Mouse (Mus musculus) liver, adult 2 months (tissue): ENCODE results near the gene Ms4a4c. TPM values are rescaled to one million over a fixed set of nuclear protein-coding genes. Genes with fewer than 3 reads are reported as not detected.
"Not testable (repeated sequence)": the region's sequence is repeated elsewhere in the genome, so short reads cannot be mapped to it uniquely, and the experiment has no call there.

Source experiments
- DNase-seq: peaks from one replicate; pipeline ENCODE4 v3.0.0-alpha.2; 2011; ENCODE audit warnings: low read depth, low spot score; ENCODE audit errors: extremely low read depth
- H3K27ac ChIP-seq: fragments of 200-500 bp; replicated peaks from 2 replicates; pipeline ENCODE4 v1.5.1; 2012; ENCODE audit warnings: low read depth, mild to moderate bottlenecking, control low read depth, inconsistent platforms, low read length; ENCODE audit not compliant: insufficient read depth
- H3K27me3 ChIP-seq: fragments of 200-500 bp; 2 replicates; pipeline ENCODE4 v1.6.1; 2012; ENCODE audit warnings: mild to moderate bottlenecking, moderate library complexity, low read length, inconsistent platforms; ENCODE audit not compliant: control insufficient read depth, insufficient read depth
- H3K36me3 ChIP-seq: fragments of 200-500 bp; 2 replicates; pipeline ENCODE4 v1.6.1; 2012; ENCODE audit warnings: low read length, inconsistent platforms; ENCODE audit not compliant: control insufficient read depth, insufficient read depth
- H3K4me1 ChIP-seq: fragments of 200-500 bp; 2 replicates; pipeline ENCODE4 v1.6.1; 2011; ENCODE audit warnings: low read length; ENCODE audit not compliant: control insufficient read depth, insufficient read depth
- H3K4me3 ChIP-seq: fragments of 200-500 bp; 2 replicates; pipeline ENCODE4 v1.5.1; 2011; ENCODE audit warnings: low read depth, mild to moderate bottlenecking, control low read depth, low read length, moderate library complexity; ENCODE audit not compliant: insufficient read depth
- H3K79me2 ChIP-seq: fragments of 200-500 bp; 2 replicates; pipeline ENCODE4 v1.6.1; 2012; ENCODE audit warnings: inconsistent platforms, mild to moderate bottlenecking, low read length, moderate library complexity; ENCODE audit not compliant: control insufficient read depth, insufficient read depth
- H3K9ac ChIP-seq: fragments of 200-500 bp; 2 replicates; pipeline ENCODE4 v1.6.1; 2012; ENCODE audit warnings: low read depth, mild to moderate bottlenecking, control low read depth, inconsistent platforms, low read length
- POLR2A ChIP-seq: fragments of 200-500 bp; IDR thresholded peaks from 2 replicates; pipeline ENCODE4 v1.6.1; 2011; ENCODE audit warnings: low read length, control low read depth; ENCODE audit not compliant: insufficient read depth; ENCODE audit errors: extremely low read depth
- WGBS: fragments of 180-500 bp; shearing (Covaris S2); methylation state at CpG from one replicate; pipeline ENCODE4 v1.1.7; 2018; 5-methylcytosine and 5-hydroxymethylcytosine counted together
- polyA plus RNA-seq: library from polyadenylated mRNA; depleted of rRNA; stranded (reverse); fragments of >200 nt; gene quantifications from 2 replicates; pipeline ENCODE4 v1.2.3, GENCODE M21; 2012; rRNA removed
- total RNA-seq: library from RNA; depleted of rRNA; stranded (reverse); fragments of >200 nt; gene quantifications from 2 replicates; pipeline ENCODE4 v1.2.3, GENCODE M21; 2014; rRNA removed

Ms4a4c gene
- total and polyA plus RNA-seq, 2 experiments = 0.26 to 1.3 TPM

- no peak overlapping the region for H3K4me3 ChIP-seq
- no peak overlapping the region for H3K27ac ChIP-seq
- no peaks in the 10 kb centered on the region for H3K36me3 ChIP-seq
- peaks cover 5% of the 10 kb centered on the region for H3K4me1 ChIP-seq
- DNase-seq = peak; percentile 71
- no peaks in the 10 kb centered on the region for H3K79me2 ChIP-seq
- no peak for TF ChIP-seq POLR2A
- H3K9ac ChIP-seq = no peak overlapping the region
- no peaks in the 10 kb centered on the region for H3K27me3 ChIP-seq
- 21% methylated on average over 5 of the region's 5 CpGs for WGBS
Measured at GRCm38 (mm10) chr19:11466471-11466870, 61.9 kb downstream of the Ms4a4c start.

- not testable (repeated sequence) for H3K9ac ChIP-seq
- WGBS = 74% methylated on average over 1 of the region's 1 CpGs
Measured at GRCm38 (mm10) chr19:11468361-11468760, 63.8 kb downstream of the Ms4a4c start.

GRCm38 (mm10) chr19:11469215-11469614 lies 64.6 kb downstream of the Ms4a4c start, which contains the start of gene Ms4a6c:
TSS of gene Ms4a6c (plus strand) at chr19:11469366.
- peak within 1 kb of the TSS; percentile 47; the same call in 1 of the 2 replicates for H3K27ac ChIP-seq
- not testable (repeated sequence) for H3K36me3 ChIP-seq, H3K79me2 ChIP-seq, H3K4me3 ChIP-seq, H3K27me3 ChIP-seq, H3K4me1 ChIP-seq, H3K9ac ChIP-seq
- WGBS = 87% methylated on average over 4 of the region's 4 CpGs
- DNase-seq = peak; percentile 25

More at GRCm38 (mm10) chr19:11468361-11468760, 63.8 kb downstream of the Ms4a4c start:
- H3K27ac ChIP-seq, H3K27me3 ChIP-seq, DNase-seq, H3K36me3 ChIP-seq, H3K79me2 ChIP-seq, H3K4me1 ChIP-seq, H3K4me3 ChIP-seq: not testable (repeated sequence)

Other genes with a start within 250 kb of the Ms4a4c start
- gene 1700025F22Rik, start 239.4 kb upstream of the Ms4a4c start, total RNA-seq = not detected in 2 replicates
- not detected in 2 replicates for gene 1700025F22Rik, start 239.4 kb upstream of the Ms4a4c start, polyA plus RNA-seq
- not detected in 2 replicates for gene Ms4a13, start 208.0 kb upstream of the Ms4a4c start, total RNA-seq
- not detected in 2 replicates for gene Ms4a13, start 208.0 kb upstream of the Ms4a4c start, polyA plus RNA-seq
- not detected in 2 replicates for gene Ms4a12, start 172.3 kb upstream of the Ms4a4c start, total RNA-seq
- gene Ms4a12, start 172.3 kb upstream of the Ms4a4c start, polyA plus RNA-seq = not detected in 2 replicates
- 0.74 and 1.7 TPM in 2 replicates for gene Ms4a1, start 138.5 kb upstream of the Ms4a4c start, total RNA-seq
- gene Ms4a1, start 138.5 kb upstream of the Ms4a4c start, polyA plus RNA-seq = 0.07 and 0.20 TPM in 2 replicates
- gene Ms4a5, start 120.9 kb upstream of the Ms4a4c start, total RNA-seq = not detected in 2 replicates
- gene Ms4a5, start 120.9 kb upstream of the Ms4a4c start, polyA plus RNA-seq = not detected in 2 replicates
- gene Ms4a14, start 90.3 kb upstream of the Ms4a4c start, total RNA-seq = 0.07 TPM in 1 of 2 replicates, not detected in the other
- not detected in 2 replicates for gene Ms4a14, start 90.3 kb upstream of the Ms4a4c start, polyA plus RNA-seq
- 1.3 TPM in 2 replicates for gene Ms4a7, start 68.6 kb upstream of the Ms4a4c start, total RNA-seq
- 0.21 and 0.35 TPM in 2 replicates for gene Ms4a7, start 68.6 kb upstream of the Ms4a4c start, polyA plus RNA-seq
- 0.28 TPM in 1 of 2 replicates, not detected in the other for gene Ms4a4a, start 29.2 kb upstream of the Ms4a4c start, total RNA-seq
- not detected in 2 replicates for gene Ms4a4a, start 29.2 kb upstream of the Ms4a4c start, polyA plus RNA-seq
- 0.65 and 1.1 TPM in 2 replicates for gene Ms4a4b, start 38.8 kb downstream of the Ms4a4c start, total RNA-seq
- gene Ms4a4b, start 38.8 kb downstream of the Ms4a4c start, polyA plus RNA-seq = 0.96 and 1.9 TPM in 2 replicates
- gene Ms4a6c, start 64.6 kb downstream of the Ms4a4c start, total RNA-seq = 5.6 and 6.6 TPM in 2 replicates
- gene Ms4a6c, start 64.6 kb downstream of the Ms4a4c start, polyA plus RNA-seq = 1.0 and 1.8 TPM in 2 replicates
- gene Gm8369, start 81.2 kb downstream of the Ms4a4c start, total RNA-seq = 1.1 and 1.4 TPM in 2 replicates
- 0.22 and 0.48 TPM in 2 replicates for gene Gm8369, start 81.2 kb downstream of the Ms4a4c start, polyA plus RNA-seq
- 3.2 and 4.7 TPM in 2 replicates for gene Ms4a6b, start 111.7 kb downstream of the Ms4a4c start, total RNA-seq
- gene Ms4a6b, start 111.7 kb downstream of the Ms4a4c start, polyA plus RNA-seq = 0.61 and 0.98 TPM in 2 replicates
- 3.5 and 3.8 TPM in 2 replicates for gene Ms4a4d, start 132.0 kb downstream of the Ms4a4c start, total RNA-seq
- 3.9 and 7.1 TPM in 2 replicates for gene Ms4a4d, start 132.0 kb downstream of the Ms4a4c start, polyA plus RNA-seq
- 3.9 and 4.5 TPM in 2 replicates for gene Ms4a6d, start 200.1 kb downstream of the Ms4a4c start, total RNA-seq
- 0.82 and 0.85 TPM in 2 replicates for gene Ms4a6d, start 200.1 kb downstream of the Ms4a4c start, polyA plus RNA-seq
- not detected in 2 replicates for gene Ms4a2, start 218.9 kb downstream of the Ms4a4c start, total RNA-seq
- gene Ms4a2, start 218.9 kb downstream of the Ms4a4c start, polyA plus RNA-seq = not detected in 2 replicates
- gene Ms4a3, start 236.1 kb downstream of the Ms4a4c start, total RNA-seq = not detected in 2 replicates
- not detected in 2 replicates for gene Ms4a3, start 236.1 kb downstream of the Ms4a4c start, polyA plus RNA-seq